Mouse (Mus musculus): ENCODE measurements around the gene Zfp706.
"Not testable (repeated sequence)": the region's sequence is repeated elsewhere in the genome, so short reads cannot be mapped to it uniquely, and the experiment has no call there.

The Zfp706 gene

GRCm38 (mm10) chr15:37008546-37008945, 973 bp upstream of the Zfp706 start:
- no peak for DNase-seq

- no peak for DNase-seq
Measured at GRCm38 (mm10) chr15:37007959-37008419, 416 bp upstream of the Zfp706 start.

- no peak for DNase-seq
Measured at GRCm38 (mm10) chr15:37006475-37007164, 953 bp downstream of the Zfp706 start.

- DNase-seq: no peak
Measured at GRCm38 (mm10) chr15:37005793-37006474, 1.6 kb downstream of the Zfp706 start.

GRCm38 (mm10) chr15:37004858-37005257, 2.7 kb downstream of the Zfp706 start:
- no peak for DNase-seq

GRCm38 (mm10) chr15:37002276-37002675, 5.3 kb downstream of the Zfp706 start:
- DNase-seq: no peak

GRCm38 (mm10) chr15:36999602-37000001, 8.0 kb downstream of the Zfp706 start:
- not testable (repeated sequence) for DNase-seq

GRCm38 (mm10) chr15:36995166-36995565, 12.4 kb downstream of the Zfp706 start:
- DNase-seq: no peak

- DNase-seq: no peak
Measured at GRCm38 (mm10) chr15:36994665-36995064, 12.9 kb downstream of the Zfp706 start.

GRCm38 (mm10) chr15:36993435-36994178, 14.0 kb downstream of the Zfp706 start:
- no peak for DNase-seq

- DNase-seq: no peak
Measured at GRCm38 (mm10) chr15:36991353-36991752, 16.2 kb downstream of the Zfp706 start.

GRCm38 (mm10) chr15:36989922-36990321, 17.7 kb downstream of the Zfp706 start:
- no peak for DNase-seq

- no peak for DNase-seq
Measured at GRCm38 (mm10) chr15:36988718-36989115, 18.9 kb downstream of the Zfp706 start.

- no peak for DNase-seq
Measured at GRCm38 (mm10) chr15:36987976-36988717, 19.4 kb downstream of the Zfp706 start.

- DNase-seq: peak; percentile 20 to 26
Measured at GRCm38 (mm10) chr15:36987211-36987877, 20.2 kb downstream of the Zfp706 start.

- no peak for DNase-seq
Measured at GRCm38 (mm10) chr15:36985567-36985925, 22.0 kb downstream of the Zfp706 start.

GRCm38 (mm10) chr15:36984921-36985566, 22.5 kb downstream of the Zfp706 start:
- DNase-seq: no peak

GRCm38 (mm10) chr15:36983455-36983854, 24.1 kb downstream of the Zfp706 start:
- DNase-seq: no peak

GRCm38 (mm10) chr15:36980238-36980637, 27.3 kb downstream of the Zfp706 start:
- DNase-seq: peak; percentile 47 to 57

GRCm38 (mm10) chr15:36979488-36980201, 27.9 kb downstream of the Zfp706 start:
- peak; percentile 74 to 75 for DNase-seq

- peak in 1 of 2 experiments; percentile 50 for DNase-seq
Measured at GRCm38 (mm10) chr15:36979159-36979487, 28.4 kb downstream of the Zfp706 start.

Measured in cerebellum, postnatal 14 days (tissue).